Mouse (Mus musculus) lung, postnatal 0 days (tissue): ENCODE measurements around the gene Klhl15. TPM values are rescaled to one million over a fixed set of nuclear protein-coding genes. Genes with fewer than 3 reads are reported as not detected.

ENCODE experiments used
- ATAC-seq: fragments of 200-750 bp; cut with Nextera tagmentation; 2 replicates; pipeline ENCODE4 v1.8.0; 2017; ENCODE audit warnings: moderate library complexity
- DNase-seq: peaks from one replicate; pipeline ENCODE4 v3.0.0-alpha.2; 2016; ENCODE audit warnings: low spot score
- H3K27ac ChIP-seq: fragments of 300-500 bp; sonication (generic); 2 replicates; pipeline ENCODE4 v1.5.1; 2014; ENCODE audit warnings: antibody characterized with exemption, mild to moderate bottlenecking, low read length, mixed read lengths
- H3K27me3 ChIP-seq: fragments of 300-500 bp; sonication (generic); replicated peaks from 2 replicates; pipeline ENCODE4 v1.6.1; 2014; ENCODE audit warnings: low read length, mixed read lengths; ENCODE audit not compliant: insufficient read depth
- H3K36me3 ChIP-seq: fragments of 300-500 bp; sonication (generic); 2 replicates; pipeline ENCODE4 v1.6.1; 2014; ENCODE audit warnings: low read length, mixed read lengths; ENCODE audit not compliant: insufficient read depth
- H3K4me1 ChIP-seq: fragments of 300-500 bp; sonication (generic); 2 replicates; pipeline ENCODE4 v1.6.1; 2014; ENCODE audit warnings: antibody characterized with exemption, low read depth, low read length, mixed read lengths; ENCODE audit not compliant: insufficient read depth
- H3K4me2 ChIP-seq: fragments of 300-500 bp; sonication (generic); replicated peaks from 2 replicates; pipeline ENCODE4 v1.6.1; 2014; ENCODE audit warnings: low read depth, mild to moderate bottlenecking, low read length, moderate library complexity, mixed read lengths
- H3K4me3 ChIP-seq: fragments of 300-500 bp; sonication (generic); 2 replicates; pipeline ENCODE4 v1.5.1; 2014; ENCODE audit warnings: low read depth, low read length
- H3K9ac ChIP-seq: fragments of 300-500 bp; sonication (generic); replicated peaks from 2 replicates; pipeline ENCODE4 v1.6.1; 2014; ENCODE audit warnings: low read depth, mild to moderate bottlenecking
- H3K9me3 ChIP-seq: fragments of 300-500 bp; sonication (generic); 2 replicates; pipeline ENCODE4 v1.6.1; 2016; ENCODE audit warnings: low read length, mixed read lengths
- CTCF ChIP-seq: IDR thresholded peaks from 2 replicates; pipeline ENCODE4 v1.5.1; 2016; ENCODE audit warnings: antibody characterized with exemption, mild to moderate bottlenecking
- EP300 ChIP-seq: IDR thresholded peaks from 2 replicates; pipeline ENCODE4 v1.6.1; 2016; ENCODE audit warnings: antibody characterized with exemption, mild to moderate bottlenecking, control low read depth
- WGBS: fragments of 180-500 bp; shearing (Covaris S2); extraction: QIAGEN DNeasy Blood & Tissue Kit; methylation state at CpG from one replicate; pipeline ENCODE4 v1.1.7; 2014; 5-methylcytosine and 5-hydroxymethylcytosine counted together
- polyA plus RNA-seq: library from polyadenylated mRNA; unstranded; fragments of >200 nt; fragmentation: Nextera tagmentation; extraction: Ambion mirVana; gene quantifications from 2 replicates; pipeline ENCODE4 v1.2.1, GENCODE M21; 2015

Klhl15 gene
- polyA plus RNA-seq, 1 experiment from 2014 or later: 5.1 TPM

GRCm38 (mm10) chrX:94213384-94213783 lies 21.0 kb upstream of the Klhl15 start:
- H3K36me3 ChIP-seq: no peaks in the 10 kb centered on the region
- peak overlapping the region; percentile 65 for H3K4me2 ChIP-seq
- no peaks in the 10 kb centered on the region for H3K27me3 ChIP-seq
- H3K4me1 ChIP-seq: no peaks in the 10 kb centered on the region
- TF ChIP-seq EP300 (no peak), CTCF (peak; percentile 35; the same call in 1 of the 2 replicates)
- WGBS: 5% methylated on average over 7 of the region's 7 CpGs
- H3K4me3 ChIP-seq: peak overlapping the region; percentile 78; the same call in 1 of the 2 replicates
- no peak for ATAC-seq
- H3K9ac ChIP-seq: no peak overlapping the region
- no peaks in the 10 kb centered on the region for H3K9me3 ChIP-seq
- H3K27ac ChIP-seq: 0 out of 2 replicates have a peak overlapping the region, but pooled peaks have one; percentile 71
- DNase-seq: no peak

DNA sequence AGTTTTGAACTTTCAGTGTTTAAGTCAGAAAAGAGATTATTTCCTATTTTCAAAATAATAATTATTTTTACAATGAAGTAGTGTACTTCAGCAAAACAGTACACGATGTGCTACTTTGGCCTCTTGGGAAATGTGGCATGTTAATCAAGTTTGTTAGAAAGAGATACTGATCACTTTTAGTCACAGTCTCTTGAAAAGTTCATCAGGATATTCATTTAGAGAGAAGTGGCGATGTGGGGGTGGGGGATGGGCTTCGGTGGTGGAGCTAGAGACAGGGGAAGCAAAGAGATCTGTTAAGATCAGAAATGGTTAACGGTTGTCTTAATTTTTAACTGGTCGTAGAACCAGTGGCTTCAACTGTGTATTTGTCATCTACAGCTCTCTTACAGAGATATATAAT lies 967 bp upstream of the Klhl15 start:
- WGBS: 40% methylated on average over 5 of the region's 5 CpGs
- no peak for ATAC-seq
- no peak for TF ChIP-seq EP300
- no peak for TF ChIP-seq CTCF
- H3K27me3 ChIP-seq: no peaks in the 10 kb centered on the region; the same call in 1 of the 2 replicates
- no peak for DNase-seq
- no peak overlapping the region for H3K9ac ChIP-seq
- H3K36me3 ChIP-seq: no peaks in the 10 kb centered on the region
- no peak overlapping the region for H3K4me3 ChIP-seq
- H3K4me2 ChIP-seq: no peak overlapping the region
- no peaks in the 10 kb centered on the region for H3K9me3 ChIP-seq
- no peaks in the 10 kb centered on the region for H3K4me1 ChIP-seq
- H3K27ac ChIP-seq: no peak overlapping the region

- H3K9ac ChIP-seq: peak overlapping the region; percentile 56
- TF ChIP-seq EP300: no peak
- no peak for TF ChIP-seq CTCF
- no peak for DNase-seq
- peak overlapping the region; percentile 93 for H3K27ac ChIP-seq
- H3K4me3 ChIP-seq: peak overlapping the region; percentile 64
- 11% methylated on average over 21 of the region's 25 CpGs for WGBS
- no peaks in the 10 kb centered on the region for H3K9me3 ChIP-seq
- peak overlapping the region; percentile 60 for H3K4me2 ChIP-seq
- H3K27me3 ChIP-seq: no peaks in the 10 kb centered on the region; the same call in 1 of the 2 replicates
- no peaks in the 10 kb centered on the region for H3K4me1 ChIP-seq
- H3K36me3 ChIP-seq: no peaks in the 10 kb centered on the region
- peak; percentile 46 for ATAC-seq
Observed at GRCm38 (mm10) chrX:94233936-94234531, 365 bp upstream of the Klhl15 start.

- 17% methylated on average over 31 of the region's 35 CpGs for WGBS
- DNase-seq: peak; percentile 7
- no peak; the same call in 1 of the 2 replicates for ATAC-seq
- peak overlapping the region; percentile 64 for H3K4me3 ChIP-seq
- H3K4me2 ChIP-seq: peak overlapping the region; percentile 60
- no peaks in the 10 kb centered on the region for H3K9me3 ChIP-seq
- TF ChIP-seq EP300 (no peak), CTCF (no peak)
- peak overlapping the region; percentile 93; the same call in 1 of the 2 replicates for H3K27ac ChIP-seq
- no peaks in the 10 kb centered on the region for H3K36me3 ChIP-seq
- no peaks in the 10 kb centered on the region for H3K4me1 ChIP-seq
- H3K27me3 ChIP-seq: no peaks in the 10 kb centered on the region; the same call in 1 of the 2 replicates
- peak overlapping the region; percentile 56 for H3K9ac ChIP-seq
Observed at GRCm38 (mm10) chrX:94235190-94235555, 774 bp downstream of the Klhl15 start.

GRCm38 (mm10) chrX:94235601-94236000 lies 1.2 kb downstream of the Klhl15 start:
- H3K4me1 ChIP-seq: no peaks in the 10 kb centered on the region
- H3K9ac ChIP-seq: 0 out of 2 replicates have a peak overlapping the region, but pooled peaks have one; percentile 19
- H3K4me3 ChIP-seq: peak overlapping the region; percentile 64
- TF ChIP-seq EP300: no peak
- no peak for TF ChIP-seq CTCF
- ATAC-seq (no peak), DNase-seq (no peak)
- peak overlapping the region; percentile 60 for H3K4me2 ChIP-seq
- H3K27ac ChIP-seq: no peak overlapping the region
- H3K27me3 ChIP-seq: no peaks in the 10 kb centered on the region; the same call in 1 of the 2 replicates
- 12% methylated on average over 12 of the region's 12 CpGs for WGBS
- H3K9me3 ChIP-seq: no peaks in the 10 kb centered on the region
- H3K36me3 ChIP-seq: no peaks in the 10 kb centered on the region

- TF ChIP-seq EP300 (no peak), CTCF (peak; percentile 64)
- Histone ChIP-seq H3K4me3 (no peak overlapping the region), H3K9ac (no peak overlapping the region), H3K4me1 (no peaks in the 10 kb centered on the region), H3K36me3 (no peaks in the 10 kb centered on the region), H3K9me3 (no peaks in the 10 kb centered on the region), H3K4me2 (no peak overlapping the region), H3K27ac (no peak overlapping the region), H3K27me3 (no peaks in the 10 kb centered on the region)
- ATAC-seq (no peak), DNase-seq (peak; percentile 44)
- 5% methylated on average over 2 of the region's 2 CpGs for WGBS
Observed at GRCm38 (mm10) chrX:94288923-94289322, 54.5 kb downstream of the Klhl15 start.
